Mouse (Mus musculus): ENCODE results near the gene Mgat4a.

Mgat4a gene

GRCm38 (mm10) chr1:37540810-37541658 lies at the start of gene Mgat4a:
Mgat4a (minus strand) TSS chr1:37541016.
- peak; percentile 98 for DNase-seq (ENCODE audit: low spot score)

GRCm38 (mm10) chr1:37585809-37586480 lies 45.1 kb upstream of the Mgat4a start:
- DNase-seq (ENCODE audit: low spot score) = peak; percentile 31

GRCm38 (mm10) chr1:37583795-37584464 lies 43.1 kb upstream of the Mgat4a start:
- DNase-seq (ENCODE audit: low spot score) = no peak

GRCm38 (mm10) chr1:37583167-37583566 lies 42.4 kb upstream of the Mgat4a start:
- no peak for DNase-seq (ENCODE audit: low spot score)

- DNase-seq (ENCODE audit: low spot score) = no peak
These were observed 38.9 kb upstream of the Mgat4a start for GRCm38 (mm10) chr1:37579686-37580085.

GRCm38 (mm10) chr1:37572528-37573272 lies 31.9 kb upstream of the Mgat4a start:
- no peak for DNase-seq (ENCODE audit: low spot score)

GRCm38 (mm10) chr1:37568379-37568778 lies 27.6 kb upstream of the Mgat4a start:
- no peak for DNase-seq (ENCODE audit: low spot score)

- DNase-seq (ENCODE audit: low spot score) = no peak
These were observed 25.9 kb upstream of the Mgat4a start for GRCm38 (mm10) chr1:37566754-37567153.

- no peak for DNase-seq (ENCODE audit: low spot score)
These were observed 25.5 kb upstream of the Mgat4a start for GRCm38 (mm10) chr1:37566344-37566743.

- DNase-seq (ENCODE audit: low spot score) = no peak
These were observed 24.6 kb upstream of the Mgat4a start for GRCm38 (mm10) chr1:37565396-37565795.

- DNase-seq (ENCODE audit: low spot score) = no peak
These were observed 21.1 kb upstream of the Mgat4a start for GRCm38 (mm10) chr1:37561955-37562354.

- DNase-seq (ENCODE audit: low spot score) = no peak
These were observed 19.5 kb upstream of the Mgat4a start for GRCm38 (mm10) chr1:37560356-37560755.

GRCm38 (mm10) chr1:37551986-37552385 lies 11.2 kb upstream of the Mgat4a start:
- no peak for DNase-seq (ENCODE audit: low spot score)

GRCm38 (mm10) chr1:37549501-37549900 lies 8.7 kb upstream of the Mgat4a start:
- no peak for DNase-seq (ENCODE audit: low spot score)

- DNase-seq (ENCODE audit: low spot score) = no peak
These were observed 5.7 kb upstream of the Mgat4a start for GRCm38 (mm10) chr1:37546398-37547051.

- no peak for DNase-seq (ENCODE audit: low spot score)
These were observed 3.4 kb upstream of the Mgat4a start for GRCm38 (mm10) chr1:37544251-37544650.

- no peak for DNase-seq (ENCODE audit: low spot score)
These were observed 2.2 kb upstream of the Mgat4a start for GRCm38 (mm10) chr1:37543057-37543456.

GRCm38 (mm10) chr1:37539968-37540809 lies 627 bp downstream of the Mgat4a start:
- DNase-seq (ENCODE audit: low spot score) = no peak

- DNase-seq (ENCODE audit: low spot score) = peak; percentile 16
These were observed 6.2 kb downstream of the Mgat4a start for GRCm38 (mm10) chr1:37534532-37535108.

- DNase-seq (ENCODE audit: low spot score) = no peak
These were observed 7.6 kb downstream of the Mgat4a start for GRCm38 (mm10) chr1:37533181-37533580.

All from MN1 (cell line).